Mouse (Mus musculus): ENCODE results near the gene Melk. TPM values are rescaled to one million over a fixed set of nuclear protein-coding genes. Genes with fewer than 3 reads are reported as not detected.

Gene Melk
- polyA plus RNA-seq, 1 experiment from 2014 or later, result 15.5 TPM

GRCm38 (mm10) chr4:44267437-44267836 is 33.2 kb upstream of the Melk start:
- 58% methylated on average over 6 of the region's 6 CpGs for WGBS (ENCODE audit: insufficient replicate concordance)

GRCm38 (mm10) chr4:44269376-44269817 is 31.3 kb upstream of the Melk start:
- no peak for ATAC-seq (ENCODE audit: low read depth)
- H3K4me1 ChIP-seq (ENCODE audit: control insufficient read depth, low read depth, low read length), result no peaks in the 10 kb centered on the region
- no peak overlapping the region for H3K4me2 ChIP-seq (ENCODE audit: low read depth, low read length)
- WGBS (ENCODE audit: insufficient replicate concordance), result 77% methylated on average over 14 of the region's 14 CpGs
- H3K9ac ChIP-seq (ENCODE audit: low read depth, low read length), result no peak overlapping the region
- no peaks in the 10 kb centered on the region for H3K9me3 ChIP-seq (replicated peaks; ENCODE audit: control insufficient read depth, low read length)
- H3K27me3 ChIP-seq (ENCODE audit: control insufficient read depth, insufficient read depth, low read depth, low read length), result no peaks in the 10 kb centered on the region
- no peaks in the 10 kb centered on the region for H3K36me3 ChIP-seq (ENCODE audit: control insufficient read depth, insufficient read depth)
- no peak overlapping the region for H3K4me3 ChIP-seq (ENCODE audit: low read depth, low read length)
- no peak overlapping the region for H3K27ac ChIP-seq (ENCODE audit: low read length)

More at GRCm38 (mm10) chr4:44267437-44267836, 33.2 kb upstream of the Melk start:
- H3K36me3 ChIP-seq (ENCODE audit: control insufficient read depth, insufficient read depth), result no peaks in the 10 kb centered on the region
- H3K27ac ChIP-seq (ENCODE audit: low read length), result no peak overlapping the region
- H3K9ac ChIP-seq (ENCODE audit: low read depth, low read length), result no peak overlapping the region
- no peak overlapping the region for H3K4me2 ChIP-seq (ENCODE audit: low read depth, low read length)
- H3K27me3 ChIP-seq (ENCODE audit: control insufficient read depth, insufficient read depth, low read depth, low read length), result no peaks in the 10 kb centered on the region
- H3K9me3 ChIP-seq (replicated peaks; ENCODE audit: control insufficient read depth, low read length), result no peaks in the 10 kb centered on the region
- no peak overlapping the region for H3K4me3 ChIP-seq (ENCODE audit: low read depth, low read length)
- ATAC-seq (ENCODE audit: low read depth), result no peak
- H3K4me1 ChIP-seq (ENCODE audit: control insufficient read depth, low read depth, low read length), result no peaks in the 10 kb centered on the region

- no peaks in the 10 kb centered on the region for H3K27me3 ChIP-seq (ENCODE audit: control insufficient read depth, insufficient read depth, low read depth, low read length)
- H3K4me1 ChIP-seq (ENCODE audit: control insufficient read depth, low read depth, low read length), result no peaks in the 10 kb centered on the region
- 42% methylated on average over 5 of the region's 5 CpGs for WGBS (ENCODE audit: insufficient replicate concordance)
- no peak overlapping the region for H3K4me2 ChIP-seq (ENCODE audit: low read depth, low read length)
- no peak overlapping the region for H3K4me3 ChIP-seq (ENCODE audit: low read depth, low read length)
- H3K27ac ChIP-seq (ENCODE audit: low read length), result no peak overlapping the region
- no peaks in the 10 kb centered on the region for H3K9me3 ChIP-seq (replicated peaks; ENCODE audit: control insufficient read depth, low read length)
- no peak overlapping the region for H3K9ac ChIP-seq (ENCODE audit: low read depth, low read length)
- ATAC-seq (ENCODE audit: low read depth), result no peak
- H3K36me3 ChIP-seq (ENCODE audit: control insufficient read depth, insufficient read depth), result no peaks in the 10 kb centered on the region
Observed at GRCm38 (mm10) chr4:44271134-44271533, 29.5 kb upstream of the Melk start.

- 50% methylated on average over 7 of the region's 7 CpGs for WGBS (ENCODE audit: insufficient replicate concordance)
- H3K36me3 ChIP-seq (ENCODE audit: control insufficient read depth, insufficient read depth), result no peaks in the 10 kb centered on the region
- ATAC-seq (ENCODE audit: low read depth), result no peak
- no peaks in the 10 kb centered on the region for H3K9me3 ChIP-seq (replicated peaks; ENCODE audit: control insufficient read depth, low read length)
- no peak overlapping the region for H3K4me3 ChIP-seq (ENCODE audit: low read depth, low read length)
- no peak overlapping the region for H3K27ac ChIP-seq (ENCODE audit: low read length)
- no peak overlapping the region for H3K9ac ChIP-seq (ENCODE audit: low read depth, low read length)
- no peaks in the 10 kb centered on the region for H3K4me1 ChIP-seq (ENCODE audit: control insufficient read depth, low read depth, low read length)
- no peak overlapping the region for H3K4me2 ChIP-seq (ENCODE audit: low read depth, low read length)
- no peaks in the 10 kb centered on the region for H3K27me3 ChIP-seq (ENCODE audit: control insufficient read depth, insufficient read depth, low read depth, low read length)
Observed at GRCm38 (mm10) chr4:44281597-44282265, 18.9 kb upstream of the Melk start.

GRCm38 (mm10) chr4:44292534-44292933 is 8.1 kb upstream of the Melk start:
- WGBS (ENCODE audit: insufficient replicate concordance), result 8% methylated on average over 7 of the region's 7 CpGs
- Histone ChIP-seq H3K4me1 (ENCODE audit: control insufficient read depth, low read depth, low read length) (no peaks in the 10 kb centered on the region), H3K27ac (ENCODE audit: low read length) (no peak overlapping the region), H3K4me2 (ENCODE audit: low read depth, low read length) (no peak overlapping the region), H3K9me3 (replicated peaks; ENCODE audit: control insufficient read depth, low read length) (no peaks in the 10 kb centered on the region), H3K36me3 (ENCODE audit: control insufficient read depth, insufficient read depth) (no peaks in the 10 kb centered on the region), H3K27me3 (ENCODE audit: control insufficient read depth, insufficient read depth, low read depth, low read length) (no peaks in the 10 kb centered on the region), H3K4me3 (ENCODE audit: low read depth, low read length) (no peak overlapping the region), H3K9ac (ENCODE audit: low read depth, low read length) (no peak overlapping the region)
- ATAC-seq (ENCODE audit: low read depth), result no peak; the same call in 1 of the 2 replicates

- H3K27me3 ChIP-seq (ENCODE audit: control insufficient read depth, insufficient read depth, low read depth, low read length), result no peaks in the 10 kb centered on the region; the same call in 1 of the 2 replicates
- H3K36me3 ChIP-seq (ENCODE audit: control insufficient read depth, insufficient read depth), result no peaks in the 10 kb centered on the region
- no peak overlapping the region for H3K4me3 ChIP-seq (ENCODE audit: low read depth, low read length)
- 43% methylated on average over 1 of the region's 1 CpGs for WGBS (ENCODE audit: insufficient replicate concordance)
- H3K27ac ChIP-seq (ENCODE audit: low read length), result no peak overlapping the region
- no peaks in the 10 kb centered on the region for H3K9me3 ChIP-seq (replicated peaks; ENCODE audit: control insufficient read depth, low read length)
- no peak overlapping the region for H3K4me2 ChIP-seq (ENCODE audit: low read depth, low read length)
- ATAC-seq (ENCODE audit: low read depth), result no peak
- H3K9ac ChIP-seq (ENCODE audit: low read depth, low read length), result no peak overlapping the region
- H3K4me1 ChIP-seq (ENCODE audit: control insufficient read depth, low read depth, low read length), result peaks cover 3% of the 10 kb centered on the region; the same call in 1 of the 2 replicates
Observed at GRCm38 (mm10) chr4:44295837-44296236, 4.8 kb upstream of the Melk start.

GRCm38 (mm10) chr4:44306585-44306984 is 5.9 kb downstream of the Melk start:
- no peak for ATAC-seq (ENCODE audit: low read depth)
- Histone ChIP-seq H3K4me2 (ENCODE audit: low read depth, low read length) (no peak overlapping the region), H3K4me3 (ENCODE audit: low read depth, low read length) (no peak overlapping the region), H3K27ac (ENCODE audit: low read length) (no peak overlapping the region), H3K27me3 (ENCODE audit: control insufficient read depth, insufficient read depth, low read depth, low read length) (no peaks in the 10 kb centered on the region), H3K9me3 (replicated peaks; ENCODE audit: control insufficient read depth, low read length) (no peaks in the 10 kb centered on the region), H3K4me1 (ENCODE audit: control insufficient read depth, low read depth, low read length) (peaks cover 5% of the 10 kb centered on the region), H3K36me3 (ENCODE audit: control insufficient read depth, insufficient read depth) (no peaks in the 10 kb centered on the region; the same call in none of the 2 replicates), H3K9ac (ENCODE audit: low read depth, low read length) (no peak overlapping the region)
- 57% methylated on average over 7 of the region's 7 CpGs for WGBS (ENCODE audit: insufficient replicate concordance)

GRCm38 (mm10) chr4:44310429-44310828 is 9.8 kb downstream of the Melk start:
- no peaks in the 10 kb centered on the region for H3K4me1 ChIP-seq (ENCODE audit: control insufficient read depth, low read depth, low read length)
- no peak overlapping the region for H3K27ac ChIP-seq (ENCODE audit: low read length)
- no peak overlapping the region for H3K4me2 ChIP-seq (ENCODE audit: low read depth, low read length)
- H3K4me3 ChIP-seq (ENCODE audit: low read depth, low read length), result no peak overlapping the region
- ATAC-seq (ENCODE audit: low read depth), result no peak
- no peaks in the 10 kb centered on the region for H3K27me3 ChIP-seq (ENCODE audit: control insufficient read depth, insufficient read depth, low read depth, low read length)
- H3K9me3 ChIP-seq (replicated peaks; ENCODE audit: control insufficient read depth, low read length), result no peaks in the 10 kb centered on the region
- WGBS (ENCODE audit: insufficient replicate concordance), result 76% methylated on average over 4 of the region's 4 CpGs
- no peaks in the 10 kb centered on the region; the same call in none of the 2 replicates for H3K36me3 ChIP-seq (ENCODE audit: control insufficient read depth, insufficient read depth)
- H3K9ac ChIP-seq (ENCODE audit: low read depth, low read length), result no peak overlapping the region

GRCm38 (mm10) chr4:44310911-44311310 is 10.2 kb downstream of the Melk start:
- Histone ChIP-seq H3K27me3 (ENCODE audit: control insufficient read depth, insufficient read depth, low read depth, low read length) (no peaks in the 10 kb centered on the region), H3K9me3 (replicated peaks; ENCODE audit: control insufficient read depth, low read length) (no peaks in the 10 kb centered on the region), H3K9ac (ENCODE audit: low read depth, low read length) (no peak overlapping the region), H3K36me3 (ENCODE audit: control insufficient read depth, insufficient read depth) (no peaks in the 10 kb centered on the region; the same call in none of the 2 replicates), H3K4me1 (ENCODE audit: control insufficient read depth, low read depth, low read length) (no peaks in the 10 kb centered on the region; the same call in 1 of the 2 replicates), H3K4me3 (ENCODE audit: low read depth, low read length) (no peak overlapping the region), H3K27ac (ENCODE audit: low read length) (no peak overlapping the region), H3K4me2 (ENCODE audit: low read depth, low read length) (no peak overlapping the region)
- 80% methylated on average over 4 of the region's 4 CpGs for WGBS (ENCODE audit: insufficient replicate concordance)
- ATAC-seq (ENCODE audit: low read depth), result no peak

Measured in liver, embryonic 16.5 days (tissue).